Mouse (Mus musculus) thymus, postnatal 4 days (tissue): ENCODE results near the gene Gria1.

Source experiments
- DNase-seq: peaks from one replicate; pipeline ENCODE4 v3.0.0; 2021

Gene Gria1

GRCm38 (mm10) chr11:57185110-57185509 lies 173.9 kb downstream of the Gria1 start:
- DNase-seq: no peak

- no peak for DNase-seq
These were observed 178.2 kb downstream of the Gria1 start for GRCm38 (mm10) chr11:57189391-57189790.

GRCm38 (mm10) chr11:57194746-57195145 lies 183.6 kb downstream of the Gria1 start:
- DNase-seq: no peak

GRCm38 (mm10) chr11:57201245-57201976 lies 190.2 kb downstream of the Gria1 start:
- DNase-seq: no peak

GRCm38 (mm10) chr11:57204371-57204770 lies 193.2 kb downstream of the Gria1 start:
- DNase-seq: no peak

- no peak for DNase-seq
These were observed 196.1 kb downstream of the Gria1 start for GRCm38 (mm10) chr11:57207260-57207659.

- no peak for DNase-seq
These were observed 202.9 kb downstream of the Gria1 start for GRCm38 (mm10) chr11:57214079-57214478.

GRCm38 (mm10) chr11:57214583-57214982 lies 203.4 kb downstream of the Gria1 start:
- DNase-seq: no peak

GRCm38 (mm10) chr11:57222797-57223569 lies 211.8 kb downstream of the Gria1 start:
- DNase-seq: no peak

- no peak for DNase-seq
These were observed 224.3 kb downstream of the Gria1 start for GRCm38 (mm10) chr11:57235446-57235845.

- DNase-seq: no peak
These were observed 225.2 kb downstream of the Gria1 start for GRCm38 (mm10) chr11:57236431-57236830.

GRCm38 (mm10) chr11:57239758-57240157 lies 228.6 kb downstream of the Gria1 start:
- DNase-seq: no peak

GRCm38 (mm10) chr11:57243835-57244234 lies 232.6 kb downstream of the Gria1 start:
- no peak for DNase-seq

- no peak for DNase-seq
These were observed 233.4 kb downstream of the Gria1 start for GRCm38 (mm10) chr11:57244543-57244942.

GRCm38 (mm10) chr11:57248870-57249269 lies 237.7 kb downstream of the Gria1 start:
- no peak for DNase-seq

- no peak for DNase-seq
These were observed 238.9 kb downstream of the Gria1 start for GRCm38 (mm10) chr11:57250129-57250528.

- DNase-seq: no peak
These were observed 260.5 kb downstream of the Gria1 start for GRCm38 (mm10) chr11:57271687-57272086.

- DNase-seq: no peak
These were observed 263.5 kb downstream of the Gria1 start for GRCm38 (mm10) chr11:57274687-57275086.

GRCm38 (mm10) chr11:57278056-57278455 lies 266.9 kb downstream of the Gria1 start:
- no peak for DNase-seq

- DNase-seq: no peak
These were observed 274.9 kb downstream of the Gria1 start for GRCm38 (mm10) chr11:57286119-57286518.

- DNase-seq: no peak
These were observed 286.2 kb downstream of the Gria1 start for GRCm38 (mm10) chr11:57297376-57297775.

GRCm38 (mm10) chr11:57298263-57298662 lies 287.1 kb downstream of the Gria1 start:
- DNase-seq: no peak

- no peak for DNase-seq
These were observed 287.5 kb downstream of the Gria1 start for GRCm38 (mm10) chr11:57298665-57299064.

GRCm38 (mm10) chr11:57303602-57304001 lies 292.4 kb downstream of the Gria1 start:
- no peak for DNase-seq
